Mouse (Mus musculus) midbrain, embryonic 12.5 days (tissue): Measurements from ENCODE around the gene Card10. TPM values are rescaled to one million over a fixed set of nuclear protein-coding genes. Genes with fewer than 3 reads are reported as not detected.

Experiments used
- ATAC-seq: fragments of 200-750 bp; cut with Nextera tagmentation; 2 replicates; pipeline ENCODE4 v1.8.0; 2017; ENCODE audit warnings: low read depth, moderate TSS enrichment, moderate library complexity; ENCODE audit not compliant: low FRiP score
- H3K27ac ChIP-seq: fragments of 300-500 bp; sonication (generic); replicated peaks from 2 replicates; pipeline ENCODE4 v1.5.1; 2016; ENCODE audit warnings: mild to moderate bottlenecking
- H3K27me3 ChIP-seq: fragments of 300-500 bp; sonication (generic); 2 replicates; pipeline ENCODE4 v1.6.1; 2016; ENCODE audit warnings: mild to moderate bottlenecking
- H3K36me3 ChIP-seq: fragments of 300-500 bp; sonication (generic); 2 replicates; pipeline ENCODE4 v1.6.1; 2016
- H3K4me1 ChIP-seq: fragments of 300-500 bp; sonication (generic); 2 replicates; pipeline ENCODE4 v1.6.1; 2016
- H3K4me2 ChIP-seq: fragments of 300-500 bp; sonication (generic); replicated peaks from 2 replicates; pipeline ENCODE4 v1.6.1; 2016; ENCODE audit warnings: mild to moderate bottlenecking, moderate library complexity
- H3K4me3 ChIP-seq: fragments of 300-500 bp; sonication (generic); 2 replicates; pipeline ENCODE4 v1.5.1; 2016; ENCODE audit warnings: mild to moderate bottlenecking
- H3K9ac ChIP-seq: fragments of 300-500 bp; sonication (generic); replicated peaks from 2 replicates; pipeline ENCODE4 v1.6.1; 2016; ENCODE audit warnings: mild to moderate bottlenecking, moderate library complexity
- H3K9me3 ChIP-seq: fragments of 300-500 bp; sonication (generic); 2 replicates; pipeline ENCODE4 v1.6.1; 2016; ENCODE audit warnings: mild to moderate bottlenecking
- WGBS: fragments of 180-500 bp; shearing (Covaris S2); methylation state at CpG from one replicate; pipeline ENCODE4 v1.1.7; 2016; 5-methylcytosine and 5-hydroxymethylcytosine counted together
- polyA plus RNA-seq: library from polyadenylated mRNA; unstranded; fragments of >200 nt; fragmentation: Nextera tagmentation; extraction: Ambion mirVana; gene quantifications from 2 replicates; pipeline ENCODE4 v1.2.1, GENCODE M21; 2016

Card10 gene
- polyA plus RNA-seq, 1 experiment from 2014 or later, result 2.6 TPM

GRCm38 (mm10) chr15:78843581-78844469 lies 41.0 kb upstream of the Card10 start:
- H3K27ac ChIP-seq, result 0 out of 2 replicates have a peak overlapping the region, but pooled peaks have one; percentile 2
- H3K36me3 ChIP-seq, result no peaks in the 10 kb centered on the region
- peaks cover 32% of the 10 kb centered on the region for H3K4me1 ChIP-seq
- WGBS, result 44% methylated on average over 21 of the region's 21 CpGs
- peaks cover 76% of the 10 kb centered on the region for H3K27me3 ChIP-seq
- no peak for ATAC-seq
- peak overlapping the region; percentile 83 for H3K4me2 ChIP-seq
- H3K4me3 ChIP-seq, result peak overlapping the region; percentile 51; the same call in 1 of the 2 replicates
- 0 out of 2 replicates have a peak overlapping the region, but pooled peaks have one; percentile 61 for H3K9ac ChIP-seq
- H3K9me3 ChIP-seq, result no peaks in the 10 kb centered on the region

GRCm38 (mm10) chr15:78842371-78843163 lies 39.7 kb upstream of the Card10 start, which contains the start of gene Cdc42ep1:
Gene Cdc42ep1 (plus strand): TSS chr15:78842624.
- H3K4me2 ChIP-seq, result peak within 1 kb of the TSS; percentile 83
- WGBS, result 1% methylated on average over 72 of the region's 86 CpGs
- H3K4me3 ChIP-seq, result peak within 1 kb of the TSS; percentile 51
- H3K27me3 ChIP-seq, result peaks cover 71% of the 10 kb centered on the region
- ATAC-seq, result peak; percentile 65; the same call in 1 of the 2 replicates
- H3K9ac ChIP-seq, result peak within 1 kb of the TSS; percentile 61
- H3K4me1 ChIP-seq, result peaks cover 32% of the 10 kb centered on the region
- H3K36me3 ChIP-seq, result no peaks in the 10 kb centered on the region
- 0 out of 2 replicates have a peak within 1 kb of the TSS, but pooled peaks have one; percentile 10 for H3K27ac ChIP-seq
- no peaks in the 10 kb centered on the region for H3K9me3 ChIP-seq

- H3K27ac ChIP-seq, result no peak overlapping the region
- peaks cover 33% of the 10 kb centered on the region for H3K4me1 ChIP-seq
- no peak overlapping the region for H3K4me2 ChIP-seq
- H3K4me3 ChIP-seq, result no peak overlapping the region
- H3K9ac ChIP-seq, result no peak overlapping the region
- H3K9me3 ChIP-seq, result 0 out of 2 replicates have a peak, but pooled peaks cover 2% of the 10 kb centered on the region
- no peak for ATAC-seq
- 42% methylated on average over 6 of the region's 6 CpGs for WGBS
- peaks cover 65% of the 10 kb centered on the region for H3K27me3 ChIP-seq
- no peaks in the 10 kb centered on the region for H3K36me3 ChIP-seq
Measured at GRCm38 (mm10) chr15:78841161-78841790, 38.4 kb upstream of the Card10 start.

- Histone ChIP-seq H3K4me1 (peaks cover 38% of the 10 kb centered on the region), H3K9ac (no peak overlapping the region), H3K36me3 (no peaks in the 10 kb centered on the region), H3K9me3 (0 out of 2 replicates have a peak, but pooled peaks cover 2% of the 10 kb centered on the region), H3K27me3 (peaks cover 60% of the 10 kb centered on the region), H3K4me3 (no peak overlapping the region), H3K4me2 (no peak overlapping the region), H3K27ac (no peak overlapping the region)
- 47% methylated on average over 11 of the region's 11 CpGs for WGBS
- no peak for ATAC-seq
Measured at GRCm38 (mm10) chr15:78840751-78841150, 37.9 kb upstream of the Card10 start.

- peaks cover 44% of the 10 kb centered on the region for H3K4me1 ChIP-seq
Measured at GRCm38 (mm10) chr15:78840241-78840640, 37.4 kb upstream of the Card10 start.

GRCm38 (mm10) chr15:78839744-78840143 lies 36.9 kb upstream of the Card10 start:
- WGBS, result 2% methylated on average over 2 of the region's 2 CpGs
- Histone ChIP-seq H3K4me1 (peaks cover 46% of the 10 kb centered on the region), H3K27ac (peak overlapping the region; percentile 52), H3K27me3 (peaks cover 52% of the 10 kb centered on the region), H3K4me2 (0 out of 2 replicates have a peak overlapping the region, but pooled peaks have one; percentile 4), H3K4me3 (no peak overlapping the region), H3K36me3 (no peaks in the 10 kb centered on the region), H3K9me3 (0 out of 2 replicates have a peak, but pooled peaks cover 2% of the 10 kb centered on the region), H3K9ac (0 out of 2 replicates have a peak overlapping the region, but pooled peaks have one; percentile 2)
- ATAC-seq, result no peak

More at GRCm38 (mm10) chr15:78840241-78840640, 37.4 kb upstream of the Card10 start:
- 0 out of 2 replicates have a peak, but pooled peaks cover 2% of the 10 kb centered on the region for H3K9me3 ChIP-seq
- H3K9ac ChIP-seq, result no peak overlapping the region
- H3K36me3 ChIP-seq, result no peaks in the 10 kb centered on the region
- no peak overlapping the region for H3K27ac ChIP-seq
- no peak for ATAC-seq
- WGBS, result 50% methylated on average over 3 of the region's 3 CpGs
- H3K4me3 ChIP-seq, result no peak overlapping the region
- H3K27me3 ChIP-seq, result peaks cover 55% of the 10 kb centered on the region
- H3K4me2 ChIP-seq, result no peak overlapping the region

- peaks cover 52% of the 10 kb centered on the region for H3K4me1 ChIP-seq
- no peak for ATAC-seq
Measured at GRCm38 (mm10) chr15:78836086-78836621, 33.3 kb upstream of the Card10 start.

GRCm38 (mm10) chr15:78835200-78836085 lies 32.6 kb upstream of the Card10 start:
- Histone ChIP-seq H3K4me2 (no peak overlapping the region), H3K4me3 (no peak overlapping the region), H3K9ac (peak overlapping the region; percentile 39), H3K9me3 (0 out of 2 replicates have a peak, but pooled peaks cover 2% of the 10 kb centered on the region), H3K4me1 (peaks cover 50% of the 10 kb centered on the region), H3K27ac (peak overlapping the region; percentile 63), H3K27me3 (peaks cover 15% of the 10 kb centered on the region), H3K36me3 (no peaks in the 10 kb centered on the region)
- no peak for ATAC-seq
- WGBS, result 7% methylated on average over 12 of the region's 12 CpGs

More at GRCm38 (mm10) chr15:78836086-78836621, 33.3 kb upstream of the Card10 start:
- Histone ChIP-seq H3K27me3 (peaks cover 21% of the 10 kb centered on the region), H3K36me3 (no peaks in the 10 kb centered on the region), H3K9ac (0 out of 2 replicates have a peak overlapping the region, but pooled peaks have one; percentile 20), H3K27ac (peak overlapping the region; percentile 63; the same call in 1 of the 2 replicates), H3K4me2 (no peak overlapping the region), H3K9me3 (0 out of 2 replicates have a peak, but pooled peaks cover 2% of the 10 kb centered on the region), H3K4me3 (no peak overlapping the region)
- 38% methylated on average over 8 of the region's 8 CpGs for WGBS

- peaks cover 40% of the 10 kb centered on the region for H3K4me1 ChIP-seq
- H3K9ac ChIP-seq, result no peak overlapping the region
- WGBS, result 49% methylated on average over 9 of the region's 10 CpGs
Measured at GRCm38 (mm10) chr15:78834233-78835005, 31.6 kb upstream of the Card10 start.

More at GRCm38 (mm10) chr15:78834233-78835005, 31.6 kb upstream of the Card10 start:
- ATAC-seq, result no peak
- Histone ChIP-seq H3K36me3 (no peaks in the 10 kb centered on the region), H3K4me3 (no peak overlapping the region), H3K27ac (0 out of 2 replicates have a peak overlapping the region, but pooled peaks have one; percentile 63), H3K4me2 (no peak overlapping the region), H3K27me3 (peaks cover 9% of the 10 kb centered on the region), H3K9me3 (0 out of 2 replicates have a peak, but pooled peaks cover 2% of the 10 kb centered on the region)
